Mouse (Mus musculus) MEL (cell line): ENCODE results near the gene Klk1b26. TPM values are rescaled to one million over a fixed set of nuclear protein-coding genes. Genes with fewer than 3 reads are reported as not detected.
"Not testable (repeated sequence)": the region's sequence is repeated elsewhere in the genome, so short reads cannot be mapped to it uniquely, and the experiment has no call there.

Source experiments
- DNase-seq: peaks from one replicate; pipeline ENCODE4 v3.0.0; 2011; ENCODE audit warnings: low read depth, low spot score
- H3K27ac ChIP-seq: 2 replicates; pipeline ENCODE4 v1.5.1; 2012; ENCODE audit warnings: low read depth, mild to moderate bottlenecking, control low read depth, low read length, moderate library complexity; ENCODE audit not compliant: control insufficient read depth
- H3K27me3 ChIP-seq, 2 experiments: fragments of 150-350 bp in 1 of 2; sonication (generic) in 1 of 2; 2 replicates each; pipeline ENCODE4 v1.6.1; 2012; ENCODE audit warnings: low read length in 2 of 2, mild to moderate bottlenecking in 2 of 2, improper control_type of control experiment in 1 of 2, moderate library complexity in 1 of 2; ENCODE audit not compliant: insufficient read depth in 2 of 2, control insufficient read depth in 1 of 2
- H3K36me3 ChIP-seq, 2 experiments: 2 replicates each; pipeline ENCODE4 v1.6.1; 2012 to 2014; ENCODE audit warnings: low read length in 2 of 2, improper control_type of control experiment in 1 of 2, inconsistent platforms in 1 of 2, mild to moderate bottlenecking in 1 of 2; ENCODE audit not compliant: insufficient read depth in 2 of 2, control insufficient read depth in 1 of 2
- H3K4me1 ChIP-seq, 2 experiments: fragments of 150-350 bp in 1 of 2; sonication (generic) in 1 of 2; 2 replicates each; pipeline ENCODE4 v1.6.1; 2012; ENCODE audit warnings: low read length in 2 of 2, improper control_type of control experiment in 1 of 2, mild to moderate bottlenecking in 1 of 2; ENCODE audit not compliant: insufficient read depth in 2 of 2, control insufficient read depth in 1 of 2
- H3K4me3 ChIP-seq, 2 experiments: fragments of 150-350 bp in 1 of 2; sonication (generic) in 1 of 2; 2 replicates each; pipeline ENCODE4 v1.5.1; 2012; ENCODE audit warnings: low read depth in 2 of 2, low read length in 2 of 2, mild to moderate bottlenecking in 2 of 2, moderate library complexity in 2 of 2, control low read depth in 1 of 2, improper control_type of control experiment in 1 of 2; ENCODE audit not compliant: control insufficient read depth in 1 of 2, insufficient read depth in 1 of 2
- H3K79me2 ChIP-seq: 2 replicates; pipeline ENCODE4 v1.6.1; 2012; ENCODE audit warnings: mild to moderate bottlenecking, low read length, moderate library complexity; ENCODE audit not compliant: control insufficient read depth, poor library complexity, insufficient read depth
- H3K9ac ChIP-seq: 2 replicates; pipeline ENCODE4 v1.6.1; 2012; ENCODE audit warnings: low read depth, mild to moderate bottlenecking, control low read depth, low read length, moderate library complexity; ENCODE audit not compliant: control insufficient read depth, poor library complexity, severe bottlenecking
- H3K9me3 ChIP-seq: fragments of 150-350 bp; sonication (generic); replicated peaks from 2 replicates; pipeline ENCODE4 v1.6.1; 2012; ENCODE audit warnings: mild to moderate bottlenecking, low read length, improper control_type of control experiment, moderate library complexity; ENCODE audit not compliant: insufficient read depth
- HCFC1 ChIP-seq: IDR thresholded peaks from 2 replicates; pipeline ENCODE4 v1.6.1; 2012; ENCODE audit warnings: low read depth, mild to moderate bottlenecking, inconsistent platforms, low read length, improper control_type of control experiment, moderate library complexity
- JUND ChIP-seq: IDR thresholded peaks from 2 replicates; pipeline ENCODE4 v1.6.1; 2011; ENCODE audit warnings: low read depth, mild to moderate bottlenecking, improper control_type of control experiment, low read length
- KAT2A ChIP-seq: conservative IDR thresholded peaks from 2 replicates; pipeline ENCODE4 v1.6.1; 2012; ENCODE audit warnings: low read depth, low read length, improper control_type of control experiment, inconsistent platforms
- MEF2A ChIP-seq: IDR thresholded peaks from 2 replicates; pipeline ENCODE4 v1.6.1; 2014; ENCODE audit warnings: low read depth, mild to moderate bottlenecking, inconsistent platforms, low read length, improper control_type of control experiment; ENCODE audit not compliant: poor library complexity, insufficient replicate concordance, severe bottlenecking; ENCODE audit errors: extremely low read depth
- MYB ChIP-seq: IDR thresholded peaks from 2 replicates; pipeline ENCODE4 v1.6.1; 2011; ENCODE audit warnings: mild to moderate bottlenecking, low read depth, low read length, improper control_type of control experiment
- NELFE ChIP-seq: IDR thresholded peaks from 2 replicates; pipeline ENCODE4 v1.6.1; 2011; ENCODE audit warnings: low read depth, low read length, improper control_type of control experiment
- POLR2AphosphoS2 ChIP-seq: IDR thresholded peaks from 2 replicates; pipeline ENCODE4 v1.6.1; 2011; ENCODE audit warnings: low read length, improper control_type of control experiment
- POLR2AphosphoS5 ChIP-seq: IDR thresholded peaks from 2 replicates; pipeline ENCODE4 v1.6.1; 2012; ENCODE audit warnings: low read depth, borderline replicate concordance, mild to moderate bottlenecking, inconsistent platforms, low read length, moderate library complexity, mixed read lengths
- USF1 ChIP-seq: IDR thresholded peaks from 2 replicates; pipeline ENCODE4 v1.6.1; 2014; ENCODE audit warnings: low read depth, mild to moderate bottlenecking, inconsistent platforms, low read length, improper control_type of control experiment, moderate library complexity
- ZMIZ1 ChIP-seq: IDR thresholded peaks from 2 replicates; pipeline ENCODE4 v1.6.1; 2012; ENCODE audit warnings: low read depth, mild to moderate bottlenecking, inconsistent platforms, low read length, improper control_type of control experiment, moderate library complexity
- polyA plus RNA-seq, 2 experiments: library from polyadenylated mRNA; stranded (reverse) in 1 of 2; unstranded in 1 of 2; fragments of >175 nt in 1 of 2; fragments of >200 nt in 1 of 2; gene quantifications; 2 replicates each; pipeline versions ENCODE4 v1.2.1 to v1.2.4; 2012; ENCODE audit warnings: low replicate concordance in 2 of 2, low read depth in 1 of 2; ENCODE audit not compliant: insufficient read length in 2 of 2, insufficient read depth in 1 of 2, missing spikeins in 1 of 2
- total RNA-seq: library from RNA; depleted of rRNA; stranded (reverse); fragments of 300-350 nt; gene quantifications from 2 replicates; pipeline ENCODE4 v1.2.3, GENCODE M21; 2012; rRNA removed

The Klk1b26 gene
- total and polyA plus RNA-seq, 3 experiments = not detected

DNA sequence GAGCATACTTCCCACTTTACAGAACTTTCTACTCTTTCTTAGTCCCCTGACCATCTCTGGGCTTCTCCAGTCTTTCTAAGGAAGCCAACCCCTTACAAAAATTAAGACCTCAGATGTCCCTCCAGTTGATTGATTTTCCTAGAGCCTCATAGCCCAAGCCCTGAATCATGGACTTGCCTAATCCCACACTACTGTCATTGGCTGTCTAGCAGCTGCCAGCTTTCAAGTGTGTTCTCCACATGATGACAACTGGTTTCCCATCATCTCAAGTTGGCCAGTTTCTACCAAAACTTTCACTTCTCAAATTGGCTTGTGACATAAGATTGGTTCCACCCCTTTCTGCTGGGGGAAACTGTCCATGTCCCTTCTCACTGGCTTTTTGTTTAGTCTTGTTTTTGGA lies 7.1 kb upstream of the Klk1b26 start:
- H3K27me3 ChIP-seq = no peaks in the 10 kb centered on the region
- H3K4me1 ChIP-seq = no peaks in the 10 kb centered on the region
- no peak overlapping the region for H3K27ac ChIP-seq
- no peak for DNase-seq
- H3K9ac ChIP-seq = no peak overlapping the region
- no peaks in the 10 kb centered on the region for H3K79me2 ChIP-seq
- H3K4me3 ChIP-seq = no peak overlapping the region
- TF ChIP-seq HCFC1 (no peak), KAT2A (no peak), MYB (no peak), ZMIZ1 (no peak), JUND (no peak), POLR2AphosphoS2 (no peak), POLR2AphosphoS5 (no peak)
- no peaks in the 10 kb centered on the region for H3K9me3 ChIP-seq
- no peaks in the 10 kb centered on the region for H3K36me3 ChIP-seq

- not testable (repeated sequence) for H3K9me3 ChIP-seq, DNase-seq, H3K79me2 ChIP-seq, H3K4me1 ChIP-seq, H3K27me3 ChIP-seq, H3K4me3 ChIP-seq, H3K27ac ChIP-seq, H3K9ac ChIP-seq, H3K36me3 ChIP-seq
These were observed 2.7 kb downstream of the Klk1b26 start for GRCm38 (mm10) chr7:44014666-44015065.

GRCm38 (mm10) chr7:44015071-44015470 lies 3.1 kb downstream of the Klk1b26 start:
- no peaks in the 10 kb centered on the region for H3K27me3 ChIP-seq
- no peaks in the 10 kb centered on the region for H3K79me2 ChIP-seq
- no peaks in the 10 kb centered on the region for H3K4me1 ChIP-seq
- no peak overlapping the region for H3K4me3 ChIP-seq
- TF ChIP-seq NELFE (no peak), MEF2A (no peak), HCFC1 (no peak), USF1 (no peak)
- TF ChIP-seq, all 39 proteins: peak for 0
- no peak for DNase-seq
- Histone ChIP-seq H3K9ac (no peak overlapping the region), H3K36me3 (no peaks in the 10 kb centered on the region), H3K9me3 (no peaks in the 10 kb centered on the region), H3K27ac (no peak overlapping the region)

DNA sequence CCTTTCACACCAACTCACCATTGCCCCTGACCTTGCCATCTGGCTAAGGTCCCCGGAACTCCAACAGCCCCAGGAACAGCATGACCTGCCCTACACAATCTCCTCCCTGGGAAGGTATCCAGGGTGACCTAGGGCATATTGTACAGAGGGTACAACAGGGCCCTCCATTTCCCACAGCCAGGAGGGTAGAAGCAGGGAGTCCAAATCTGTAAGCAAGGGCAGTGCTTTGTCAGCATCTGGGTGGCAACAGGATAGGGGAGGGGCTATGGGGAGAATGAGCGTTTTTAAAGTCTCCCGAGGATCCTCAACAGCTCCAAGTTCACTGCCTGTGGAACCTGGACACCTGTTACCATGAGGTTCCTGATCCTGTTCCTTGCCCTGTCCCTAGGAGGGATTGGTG lies 40.0 kb downstream of the Klk1b26 start, which contains the start of gene Klk1b27:
Gene Klk1b27 (plus strand): TSS at position 301 of the 400 bp plus-strand sequence.
- DNase-seq, H3K27ac ChIP-seq, H3K79me2 ChIP-seq, H3K4me3 ChIP-seq, H3K9me3 ChIP-seq, H3K4me1 ChIP-seq, H3K36me3 ChIP-seq, H3K9ac ChIP-seq, H3K27me3 ChIP-seq: not testable (repeated sequence)

Other genes starting within 250 kb of the Klk1b26 start
- gene Klk12, start 243.3 kb upstream of the Klk1b26 start, total RNA-seq = not detected in 2 replicates
- gene Klk12, start 243.3 kb upstream of the Klk1b26 start, polyA plus RNA-seq = not detected
- not detected in 2 replicates for gene Klk11, start 237.6 kb upstream of the Klk1b26 start, total RNA-seq
- not detected for gene Klk11, start 237.6 kb upstream of the Klk1b26 start, polyA plus RNA-seq
- not detected in 2 replicates for gene Klk10, start 231.1 kb upstream of the Klk1b26 start, total RNA-seq
- not detected for gene Klk10, start 231.1 kb upstream of the Klk1b26 start, polyA plus RNA-seq
- not detected in 2 replicates for gene Klk9, start 220.3 kb upstream of the Klk1b26 start, total RNA-seq
- not detected for gene Klk9, start 220.3 kb upstream of the Klk1b26 start, polyA plus RNA-seq
- not detected in 2 replicates for gene Klk8, start 214.6 kb upstream of the Klk1b26 start, total RNA-seq
- gene Klk8, start 214.6 kb upstream of the Klk1b26 start, polyA plus RNA-seq = not detected
- not detected in 2 replicates for gene Klk7, start 200.9 kb upstream of the Klk1b26 start, total RNA-seq
- gene Klk7, start 200.9 kb upstream of the Klk1b26 start, polyA plus RNA-seq = not detected
- gene Klk6, start 187.7 kb upstream of the Klk1b26 start, total RNA-seq = not detected in 2 replicates
- not detected for gene Klk6, start 187.7 kb upstream of the Klk1b26 start, polyA plus RNA-seq
- gene Klk5, start 170.2 kb upstream of the Klk1b26 start, total RNA-seq = not detected in 2 replicates
- gene Klk5, start 170.2 kb upstream of the Klk1b26 start, polyA plus RNA-seq = not detected
- gene Klk4, start 131.0 kb upstream of the Klk1b26 start, total RNA-seq = not detected in 2 replicates
- not detected for gene Klk4, start 131.0 kb upstream of the Klk1b26 start, polyA plus RNA-seq
- not detected in 2 replicates for gene Klk15, start 78.4 kb upstream of the Klk1b26 start, total RNA-seq
- gene Klk15, start 78.4 kb upstream of the Klk1b26 start, polyA plus RNA-seq = not detected
- gene Klk1b8, start 61.5 kb upstream of the Klk1b26 start, total RNA-seq = not detected in 2 replicates
- not detected for gene Klk1b8, start 61.5 kb upstream of the Klk1b26 start, polyA plus RNA-seq
- not detected in 2 replicates for gene Klk1b1, start 45.4 kb upstream of the Klk1b26 start, total RNA-seq
- gene Klk1b1, start 45.4 kb upstream of the Klk1b26 start, polyA plus RNA-seq = not detected
- gene Klk1b9, start 36.1 kb upstream of the Klk1b26 start, total RNA-seq = not detected in 2 replicates
- gene Klk1b9, start 36.1 kb upstream of the Klk1b26 start, polyA plus RNA-seq = not detected
- not detected in 2 replicates for gene Klk1b11, start 16.3 kb upstream of the Klk1b26 start, total RNA-seq
- gene Klk1b11, start 16.3 kb upstream of the Klk1b26 start, polyA plus RNA-seq = not detected
- not detected in 2 replicates for gene Klk1b27, start 40.1 kb downstream of the Klk1b26 start, total RNA-seq
- not detected for gene Klk1b27, start 40.1 kb downstream of the Klk1b26 start, polyA plus RNA-seq
- not detected in 2 replicates for gene Klk1b21, start 90.2 kb downstream of the Klk1b26 start, total RNA-seq
- not detected for gene Klk1b21, start 90.2 kb downstream of the Klk1b26 start, polyA plus RNA-seq
- gene Klk1b22, start 100.5 kb downstream of the Klk1b26 start, total RNA-seq = not detected in 2 replicates
- not detected for gene Klk1b22, start 100.5 kb downstream of the Klk1b26 start, polyA plus RNA-seq
- not detected in 2 replicates for gene Klk1b16, start 124.6 kb downstream of the Klk1b26 start, total RNA-seq
- not detected for gene Klk1b16, start 124.6 kb downstream of the Klk1b26 start, polyA plus RNA-seq
- not detected in 2 replicates for gene Klk1b24, start 176.1 kb downstream of the Klk1b26 start, total RNA-seq
- gene Klk1b24, start 176.1 kb downstream of the Klk1b26 start, polyA plus RNA-seq = not detected
- not detected in 2 replicates for gene Klk1b3, start 186.0 kb downstream of the Klk1b26 start, total RNA-seq
- gene Klk1b3, start 186.0 kb downstream of the Klk1b26 start, polyA plus RNA-seq = not detected
- gene Klk1b4, start 195.3 kb downstream of the Klk1b26 start, total RNA-seq = not detected in 2 replicates
- not detected for gene Klk1b4, start 195.3 kb downstream of the Klk1b26 start, polyA plus RNA-seq
- gene Klk1b5, start 203.8 kb downstream of the Klk1b26 start, total RNA-seq = not detected in 2 replicates
- not detected for gene Klk1b5, start 203.8 kb downstream of the Klk1b26 start, polyA plus RNA-seq
- gene Klk1, start 213.2 kb downstream of the Klk1b26 start, total RNA-seq = not detected in 2 replicates
- not detected for gene Klk1, start 213.2 kb downstream of the Klk1b26 start, polyA plus RNA-seq
- gene Gm36864, start 224.0 kb downstream of the Klk1b26 start, total RNA-seq = not detected in 2 replicates
- under 1 TPM in 1 of 2 experiments, not detected in 1; 0.08 TPM for gene Gm36864, start 224.0 kb downstream of the Klk1b26 start, polyA plus RNA-seq
- gene 1700028J19Rik, start 234.5 kb downstream of the Klk1b26 start, total RNA-seq = 0.46 and 0.62 TPM in 2 replicates
- gene 1700028J19Rik, start 234.5 kb downstream of the Klk1b26 start, polyA plus RNA-seq = 1 to 10 TPM in 1 of 2 experiments, not detected in 1; 1.2 TPM
- 89.1 and 148 TPM in 2 replicates for gene 2410002F23Rik, start 234.6 kb downstream of the Klk1b26 start, total RNA-seq
- 100 to 1,000 TPM; 174 to 841 TPM for gene 2410002F23Rik, start 234.6 kb downstream of the Klk1b26 start, polyA plus RNA-seq
- 0.10 and 0.12 TPM in 2 replicates for gene Acp4, start 245.2 kb downstream of the Klk1b26 start, total RNA-seq
- gene Acp4, start 245.2 kb downstream of the Klk1b26 start, polyA plus RNA-seq = under 1 TPM in 1 of 2 experiments, not detected in 1; 0.14 TPM
- gene Gm15517, start 249.3 kb downstream of the Klk1b26 start, total RNA-seq = not detected in 2 replicates
- gene Gm15517, start 249.3 kb downstream of the Klk1b26 start, polyA plus RNA-seq = not detected